Mouse (Mus musculus): Measurements from ENCODE around the gene Map1lc3b.
"Not testable (repeated sequence)": the region's sequence is repeated elsewhere in the genome, so short reads cannot be mapped to it uniquely, and the experiment has no call there.

The Map1lc3b gene

DNA sequence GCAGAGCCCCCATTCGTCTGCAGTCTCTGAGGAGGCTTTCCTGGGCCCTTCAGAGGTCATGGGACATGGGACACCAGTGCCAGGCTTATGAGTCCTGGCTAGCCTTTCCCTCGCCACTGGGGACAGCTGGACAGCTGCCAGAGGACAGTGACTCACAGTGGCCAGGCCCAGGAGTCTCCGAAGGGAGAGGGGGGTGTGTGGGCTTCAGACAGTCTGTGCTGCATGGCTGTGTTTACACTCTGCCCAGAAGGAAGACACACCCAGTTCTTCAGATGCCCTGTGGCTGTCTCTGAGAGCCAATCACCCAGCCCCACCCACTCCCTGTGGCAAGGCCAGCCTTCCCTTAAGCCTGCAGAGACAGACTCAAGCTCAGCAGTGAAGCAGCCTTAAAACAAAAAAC, 16.9 kb upstream of the Map1lc3b start:
- DNase-seq = peak; percentile 70 to 73

DNA sequence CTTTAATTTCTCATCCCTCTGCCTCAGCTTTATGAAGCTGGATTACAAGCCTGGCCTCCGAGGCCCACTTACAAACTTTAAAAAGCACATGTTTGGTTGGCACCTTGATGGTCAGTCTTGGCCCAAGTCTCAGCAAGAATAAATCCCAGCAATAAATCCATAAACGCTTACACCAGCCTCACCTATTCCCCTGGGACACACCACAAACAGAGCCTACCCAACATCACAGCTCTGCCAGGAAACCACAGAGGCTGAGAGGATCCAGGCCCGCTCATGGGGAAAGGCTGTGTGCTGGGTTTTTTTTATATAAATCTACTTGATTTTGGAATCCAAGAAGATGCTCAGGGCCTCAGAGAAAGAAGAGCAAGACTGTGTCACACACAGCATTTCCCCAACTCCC, 14.5 kb upstream of the Map1lc3b start:
- no peak for DNase-seq

DNA sequence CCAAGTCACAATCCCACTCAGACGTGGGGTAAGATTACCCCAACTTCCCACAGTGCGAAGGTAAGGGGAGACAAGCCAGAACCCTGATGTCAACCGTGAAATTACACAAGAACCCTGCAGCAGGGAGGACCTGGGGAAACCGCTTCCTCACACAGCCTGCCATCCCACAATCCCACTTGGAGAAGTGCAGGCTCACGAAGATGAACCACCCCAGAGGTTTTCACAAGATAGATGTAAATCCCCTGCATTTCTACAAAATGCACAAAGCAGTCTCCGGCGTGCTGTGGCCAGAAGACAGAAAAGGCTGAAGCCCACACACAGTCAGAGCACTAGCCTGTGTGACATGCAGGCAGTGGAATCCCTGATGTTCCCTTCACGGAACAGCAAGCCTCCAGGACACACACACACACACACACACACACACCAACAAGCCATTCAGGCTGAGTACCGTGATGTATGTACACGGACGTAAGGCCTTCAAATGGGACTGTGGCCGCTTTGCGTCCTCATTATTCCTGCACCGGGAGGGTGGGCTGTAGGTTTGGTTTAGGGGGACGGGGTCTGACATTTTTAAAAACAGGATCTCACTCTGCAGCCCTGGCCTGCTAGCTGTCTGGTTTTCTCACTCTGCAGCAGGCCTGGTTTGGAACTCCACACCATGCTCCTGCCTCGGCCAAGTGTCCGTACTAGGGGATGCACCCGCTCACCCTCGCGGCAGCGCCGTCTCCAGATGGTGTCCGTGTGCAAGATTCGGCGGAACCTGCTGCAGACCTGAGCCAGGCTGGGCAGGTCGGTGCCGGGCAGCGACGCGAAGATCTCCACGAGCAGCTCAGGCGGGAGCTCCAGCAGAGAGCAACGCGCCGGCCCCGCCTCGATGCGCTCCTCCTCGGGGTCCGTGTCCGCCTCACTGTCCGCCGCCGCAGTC, 12.1 kb upstream of the Map1lc3b start:
- DNase-seq = no peak

DNA sequence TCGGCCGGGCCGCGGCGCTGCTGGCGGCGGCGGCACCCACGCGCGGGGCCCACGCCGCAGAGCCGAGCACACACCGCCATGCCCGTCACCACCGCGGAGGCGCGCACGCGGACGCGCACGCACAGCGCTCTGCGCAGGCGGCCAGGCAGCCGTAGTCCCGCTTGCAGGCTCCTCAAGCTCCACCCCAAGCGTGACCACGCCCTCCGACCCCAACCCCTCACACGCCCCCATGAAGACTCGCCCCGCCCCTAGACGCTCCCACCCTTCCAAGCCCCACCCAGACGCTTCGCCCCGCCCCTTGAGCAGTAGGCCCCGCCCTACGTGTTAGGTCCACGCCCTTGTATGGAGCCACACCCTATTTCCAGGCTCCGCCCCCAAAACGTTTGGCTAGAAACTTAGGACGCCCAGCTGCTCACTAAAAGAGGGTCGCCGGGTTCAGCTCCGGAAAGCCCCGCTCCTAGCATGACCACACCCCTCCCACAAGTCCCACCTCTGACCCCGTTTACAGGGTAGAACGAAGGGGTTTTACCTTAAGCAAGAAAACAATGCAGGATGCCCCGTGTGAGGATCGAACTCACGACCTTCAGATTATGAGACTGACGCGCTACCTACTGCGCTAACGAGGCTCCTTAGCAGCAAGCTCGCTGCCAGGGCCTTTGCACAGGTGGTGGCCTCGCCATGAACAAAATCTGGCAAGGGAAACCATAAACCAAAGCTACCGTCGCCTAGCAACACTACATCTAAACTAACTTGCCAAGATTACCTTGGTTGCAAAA, 11.3 kb upstream of the Map1lc3b start, which contains the start of gene Fbxo31:
Gene Fbxo31 (minus strand): TSS at position 131 of the 776 bp plus-strand sequence.
- DNase-seq = peak; percentile 93 to 94

DNA sequence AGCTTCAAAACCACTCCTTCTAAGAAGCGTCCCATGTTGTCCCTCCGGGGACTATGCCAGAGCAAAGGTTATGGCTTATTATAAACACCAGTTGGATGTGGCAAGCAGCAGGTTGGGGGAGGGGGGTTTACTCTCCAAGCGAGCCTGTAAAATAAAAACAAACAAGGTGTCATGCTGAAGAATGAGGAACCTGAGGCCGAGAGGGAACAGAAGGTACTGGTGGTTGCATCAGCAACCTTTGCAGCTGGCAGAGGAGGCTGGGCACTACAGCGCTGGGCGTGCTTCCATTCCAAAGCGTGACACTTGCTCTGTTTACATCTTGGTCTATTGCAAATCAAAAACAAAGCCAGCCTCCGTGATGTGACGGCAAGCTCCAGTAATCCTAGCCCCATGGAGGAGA, 9.7 kb upstream of the Map1lc3b start:
- no peak for DNase-seq

DNA sequence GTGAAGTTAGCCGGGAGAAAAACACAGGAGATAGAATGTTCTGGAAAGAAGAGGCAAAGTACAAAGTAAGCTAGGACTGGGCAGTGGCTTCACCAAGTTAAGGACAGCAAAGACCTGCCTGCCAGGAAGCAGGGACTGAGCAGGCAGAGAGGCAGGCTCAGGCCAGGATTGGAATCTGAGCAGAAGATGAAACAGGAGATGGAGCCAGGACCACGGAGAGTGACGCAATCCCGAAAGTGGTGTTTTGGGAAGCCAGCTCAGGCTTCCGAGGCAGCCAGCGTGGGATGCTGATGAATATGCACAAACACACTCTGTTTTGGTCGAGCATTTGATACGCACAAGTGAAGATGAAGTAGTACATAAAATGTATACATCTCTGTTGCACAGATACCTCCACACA, 6.5 kb upstream of the Map1lc3b start:
- DNase-seq = no peak

DNA sequence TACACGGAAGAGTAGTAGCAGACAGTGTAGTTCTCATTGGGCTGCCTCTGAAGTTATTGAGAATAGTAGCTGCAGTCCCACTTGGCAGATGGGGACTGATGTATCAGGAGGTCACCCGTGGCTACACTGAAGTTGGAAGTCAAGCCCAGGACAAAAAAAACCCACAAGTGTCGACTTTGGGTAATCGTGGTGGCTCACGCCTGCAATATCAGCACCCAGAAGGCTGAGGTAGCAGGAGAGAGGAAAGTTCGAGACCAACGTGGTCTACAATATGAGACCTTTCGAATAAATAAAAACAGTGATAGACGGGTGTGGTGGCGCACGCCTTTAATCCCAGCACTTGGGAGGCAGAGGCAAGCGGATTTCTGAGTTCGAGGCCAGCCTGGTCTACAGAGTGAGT, 5.4 kb upstream of the Map1lc3b start:
- DNase-seq = no peak

DNA sequence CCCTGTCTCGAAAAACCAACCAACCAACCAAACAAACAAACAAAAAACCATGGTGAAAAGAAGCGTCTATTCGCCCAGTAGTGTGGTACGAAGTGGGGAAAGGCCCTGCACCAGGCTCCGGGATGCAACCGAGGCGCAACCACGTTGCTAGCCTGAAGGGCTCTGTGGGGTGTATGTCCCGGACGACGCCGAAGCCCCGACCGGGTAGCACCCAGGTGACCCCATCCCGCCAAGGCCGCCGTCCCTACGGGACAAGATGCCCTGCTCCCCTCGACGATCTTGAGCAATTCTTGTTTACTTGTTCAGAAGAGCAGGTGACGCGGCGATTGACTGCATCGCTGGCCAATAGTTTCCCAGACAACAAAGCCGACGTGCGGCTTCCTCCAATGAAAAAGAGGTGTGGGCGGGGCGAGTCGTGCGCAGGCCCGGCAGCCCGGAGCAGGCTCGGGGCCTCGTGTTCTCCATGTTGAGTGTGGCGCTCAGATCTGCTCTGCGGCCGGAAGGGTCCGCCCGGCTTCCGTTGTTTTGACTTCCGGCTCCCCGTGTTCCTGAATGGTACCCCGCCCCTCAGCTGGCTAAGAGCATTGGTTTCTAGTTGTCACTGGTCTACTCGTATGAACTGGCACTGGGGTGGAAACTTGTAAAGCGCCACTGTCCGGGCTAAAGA, 4.9 kb upstream of the Map1lc3b start:
- peak; percentile 100 for DNase-seq

DNA sequence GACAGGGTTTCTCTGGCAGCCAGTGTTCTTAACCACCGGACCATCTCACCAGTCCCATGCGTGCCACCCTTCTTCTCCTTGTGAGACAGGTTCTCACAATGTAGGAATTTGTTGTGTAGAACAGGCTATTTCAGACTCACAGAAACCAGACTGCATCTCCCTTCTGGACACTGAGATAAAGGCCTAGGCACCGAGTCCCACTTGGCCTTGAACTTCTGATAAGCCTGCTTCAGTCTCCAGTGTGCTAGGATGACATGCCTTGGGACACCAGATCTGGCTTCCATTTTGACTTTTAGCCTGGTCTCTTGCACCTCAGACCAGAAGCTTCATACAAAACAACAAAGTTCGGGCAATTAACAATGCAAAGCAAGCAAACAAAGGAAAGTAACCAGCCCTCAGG, 1.4 kb upstream of the Map1lc3b start:
- DNase-seq = no peak

DNA sequence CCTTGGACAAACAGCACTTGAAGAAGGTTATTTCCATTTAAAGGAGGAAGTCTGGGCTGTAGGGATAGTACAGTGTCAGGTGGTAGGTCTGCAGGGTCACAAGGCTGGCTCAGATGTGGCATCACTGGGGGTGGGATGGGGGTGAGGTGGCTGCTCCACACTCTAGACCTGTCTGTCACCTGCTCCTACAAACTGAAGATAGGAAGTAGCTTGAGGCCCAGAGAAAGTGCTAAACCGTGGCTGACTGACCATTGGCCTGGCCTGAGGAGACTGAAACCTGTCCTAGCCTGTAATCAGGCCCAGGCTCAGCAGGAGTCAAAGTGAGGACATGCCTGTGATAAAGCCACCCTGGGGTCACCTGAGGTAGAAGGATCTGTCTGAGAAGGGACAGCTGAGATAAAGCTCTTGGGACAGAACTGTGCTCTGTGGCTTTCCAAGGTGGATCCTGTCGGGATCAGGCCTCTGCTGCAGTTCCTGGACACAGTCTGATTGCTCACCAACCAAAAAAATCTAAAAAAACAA, 895 bp upstream of the Map1lc3b start:
- no peak for DNase-seq

DNA sequence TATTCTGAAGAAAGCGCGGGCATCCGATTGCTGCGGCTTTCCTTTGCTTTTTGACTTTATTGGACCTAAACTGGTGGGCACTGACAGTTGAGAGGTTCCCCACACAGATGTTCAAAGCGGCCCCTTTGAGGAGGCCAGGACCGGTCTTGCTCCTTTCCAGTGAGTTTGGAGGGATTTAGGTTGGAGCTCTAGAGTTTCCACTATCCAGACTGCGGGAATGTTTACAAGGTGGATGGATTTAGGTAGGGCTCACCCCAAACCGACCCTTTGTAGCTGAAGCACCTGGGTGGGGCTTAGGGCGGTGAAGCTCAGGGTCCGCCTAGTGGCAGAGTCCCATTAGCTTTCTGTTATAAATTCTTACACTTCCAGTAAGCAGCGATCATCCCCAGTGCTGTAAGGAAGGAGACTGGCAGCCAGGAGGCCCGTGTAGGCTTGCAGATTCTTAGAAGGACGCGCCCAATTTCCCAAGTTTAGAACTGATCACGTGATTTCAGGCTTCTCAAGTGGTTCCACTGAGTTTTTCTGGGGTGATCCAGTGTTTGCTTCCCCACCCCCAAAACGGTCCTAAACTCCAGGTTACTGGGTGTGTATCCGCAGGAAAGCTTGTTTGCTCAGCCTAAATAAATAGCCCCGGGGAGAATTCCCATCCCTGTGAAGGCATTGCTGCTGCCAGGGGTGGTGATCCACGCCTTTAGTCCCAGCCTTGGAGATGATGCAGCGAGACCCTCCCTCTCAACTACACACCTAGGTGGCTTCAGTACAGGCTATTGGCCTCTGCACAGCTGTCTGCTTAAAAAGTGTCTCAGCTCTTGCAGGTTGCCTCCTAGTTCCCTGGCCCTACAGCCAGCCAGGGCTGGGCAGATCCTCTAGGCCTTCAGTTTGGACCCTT, 1.3 kb downstream of the Map1lc3b start:
- DNase-seq = no peak

DNA sequence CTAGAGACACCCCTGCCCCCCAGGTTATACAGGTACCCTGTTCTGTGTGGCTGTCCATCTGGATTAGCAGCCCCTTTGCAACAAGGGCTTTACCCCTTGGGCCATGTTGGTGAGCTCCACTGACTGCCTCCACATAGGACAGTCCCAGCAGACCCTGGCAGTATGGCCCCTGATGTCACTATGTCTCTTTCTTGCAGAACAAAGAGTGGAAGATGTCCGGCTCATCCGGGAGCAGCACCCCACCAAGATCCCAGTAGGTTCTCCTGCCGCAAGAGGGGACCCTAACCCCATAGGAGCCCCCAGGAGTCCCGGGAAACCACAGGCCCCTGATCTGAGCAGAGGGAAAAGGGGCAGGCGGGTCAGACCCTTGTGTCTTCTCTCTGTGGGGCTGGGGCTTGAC, 3.1 kb downstream of the Map1lc3b start:
- DNase-seq = no peak

DNA sequence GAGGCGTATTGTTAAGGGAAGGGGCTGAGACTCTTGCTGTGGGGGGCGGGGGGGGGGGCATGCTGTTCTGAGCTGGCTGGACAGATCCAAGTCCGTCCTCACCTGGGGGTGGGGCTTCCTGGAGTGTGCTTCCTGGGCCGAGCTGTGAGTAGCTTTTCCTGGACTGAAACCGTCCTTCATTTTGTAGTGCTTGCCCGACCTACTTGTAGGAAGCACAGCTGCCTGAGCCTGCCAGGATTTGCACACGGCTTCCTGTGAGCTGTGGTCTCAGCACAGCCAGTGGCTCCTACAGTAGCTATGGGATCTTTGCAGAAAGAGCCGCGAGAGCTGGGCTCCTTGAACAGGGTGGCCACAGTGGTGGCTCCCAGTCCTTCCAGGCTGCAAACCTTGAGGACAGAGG, 3.8 kb downstream of the Map1lc3b start:
- DNase-seq = no peak

DNA sequence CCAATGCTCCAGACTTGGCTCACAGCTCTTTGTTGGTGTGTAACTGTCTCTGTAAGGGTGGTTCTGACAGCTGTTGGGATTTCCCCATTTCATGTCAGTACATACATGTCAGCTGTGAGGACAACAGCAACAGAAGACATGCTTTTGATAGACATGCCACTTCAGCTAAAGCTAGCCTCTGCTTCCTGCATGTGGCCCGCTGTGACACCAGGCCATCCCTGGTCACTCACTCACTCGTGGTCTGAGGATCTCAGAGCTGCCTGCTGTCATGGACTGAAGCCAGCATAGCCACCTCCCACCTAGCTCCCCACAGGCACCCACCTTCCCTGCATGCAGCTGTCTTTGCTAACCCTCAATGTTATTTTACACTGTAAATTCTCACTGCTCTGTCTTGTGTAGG, 7.3 kb downstream of the Map1lc3b start:
- DNase-seq = not testable (repeated sequence)

DNA sequence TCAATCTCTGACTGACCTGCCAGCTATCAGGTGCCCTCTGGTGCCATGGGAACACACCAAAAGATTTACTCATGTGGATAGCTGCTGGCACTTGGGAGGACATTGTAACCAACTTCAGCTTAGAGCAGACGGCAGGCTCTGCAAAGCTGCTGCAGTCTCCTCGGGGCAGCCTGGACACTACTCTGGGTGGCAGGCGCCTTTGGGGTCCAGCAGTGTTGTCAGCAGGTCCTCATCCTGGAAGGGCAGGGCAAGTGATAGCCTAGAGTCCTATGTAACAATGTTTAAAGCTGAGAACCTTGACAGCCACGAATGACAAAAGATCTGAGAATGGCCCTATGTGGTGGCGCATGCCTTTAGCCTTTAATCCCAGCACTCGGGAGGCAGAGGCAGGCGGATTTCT, 8.0 kb downstream of the Map1lc3b start:
- no peak for DNase-seq

DNA sequence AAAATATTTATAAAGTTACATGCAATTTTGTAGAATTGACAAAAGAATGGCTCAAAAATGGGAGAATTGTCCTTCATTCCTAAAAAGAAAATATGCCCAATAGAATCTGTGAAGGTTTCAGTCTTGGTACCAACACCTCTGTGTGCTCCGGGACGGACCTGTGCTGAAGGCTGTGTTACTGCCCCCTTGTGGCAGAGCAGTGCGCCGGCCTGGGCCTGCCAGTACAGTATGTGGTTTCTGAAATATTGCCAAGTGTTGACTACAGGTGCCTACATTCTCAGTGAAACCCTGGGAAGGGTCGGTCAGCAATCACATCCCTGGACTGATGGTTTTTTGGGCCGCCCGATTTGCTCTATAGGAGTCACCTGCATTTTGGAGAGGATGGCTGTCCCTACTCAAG, 8.7 kb downstream of the Map1lc3b start:
- DNase-seq = peak; percentile 90

DNA sequence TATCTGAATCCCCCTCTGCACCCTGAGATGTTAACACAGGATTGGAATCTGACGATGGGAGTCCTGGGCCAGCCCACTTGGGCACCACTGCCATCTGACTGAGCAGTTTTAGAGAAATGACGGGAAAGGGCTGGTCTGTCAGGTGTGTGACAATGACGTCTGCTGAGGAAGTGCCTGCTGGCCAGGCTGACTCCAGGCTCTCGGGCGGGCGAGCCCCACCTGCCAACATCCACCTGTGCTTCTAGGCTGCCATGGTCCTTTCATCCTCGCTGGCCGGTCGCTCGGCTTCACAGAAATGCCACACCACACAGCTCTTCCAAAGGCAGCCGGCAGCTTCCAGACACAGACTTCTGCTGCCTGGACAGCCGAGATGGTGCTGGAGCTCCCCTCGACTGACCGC, 9.7 kb downstream of the Map1lc3b start:
- no peak for DNase-seq

DNA sequence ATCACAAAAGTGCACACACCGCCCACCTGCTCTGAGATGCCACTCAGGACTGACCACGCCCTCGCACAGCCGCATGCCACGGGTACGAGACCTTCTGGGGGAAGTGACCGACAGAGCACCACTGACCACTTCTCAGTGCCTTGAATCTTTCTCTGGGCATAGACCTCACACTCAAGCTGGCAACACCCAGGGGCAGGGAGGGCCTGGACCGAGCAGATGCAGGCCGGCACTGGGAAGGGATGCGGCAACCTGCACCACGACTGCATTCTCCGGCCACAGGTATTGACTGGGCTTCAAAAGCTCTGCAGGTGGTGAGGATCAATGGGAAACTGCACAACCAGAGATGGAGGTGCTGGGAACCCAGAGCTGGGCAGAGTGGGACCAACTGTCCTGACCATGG, 12.2 kb downstream of the Map1lc3b start:
- no peak for DNase-seq

DNA sequence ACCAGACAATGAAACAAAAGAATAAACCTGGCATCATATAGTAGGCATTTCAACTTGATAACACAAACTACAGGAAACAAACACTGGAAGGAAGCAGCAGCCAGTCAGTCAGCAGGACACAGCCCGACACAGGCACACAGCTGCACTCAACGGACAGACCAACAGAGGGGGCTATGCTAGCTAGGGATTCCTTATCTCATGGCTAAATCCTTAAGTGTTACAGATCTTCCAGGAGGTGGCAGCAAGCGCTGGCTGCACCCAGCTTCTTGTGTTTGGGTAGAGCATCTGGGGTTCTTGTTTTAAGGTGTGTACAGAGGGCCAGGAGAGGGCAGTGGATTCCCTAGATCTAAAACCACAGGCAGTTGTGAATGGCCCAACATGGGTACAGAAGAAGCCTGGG, 12.7 kb downstream of the Map1lc3b start:
- peak; percentile 72 to 74 for DNase-seq

DNA sequence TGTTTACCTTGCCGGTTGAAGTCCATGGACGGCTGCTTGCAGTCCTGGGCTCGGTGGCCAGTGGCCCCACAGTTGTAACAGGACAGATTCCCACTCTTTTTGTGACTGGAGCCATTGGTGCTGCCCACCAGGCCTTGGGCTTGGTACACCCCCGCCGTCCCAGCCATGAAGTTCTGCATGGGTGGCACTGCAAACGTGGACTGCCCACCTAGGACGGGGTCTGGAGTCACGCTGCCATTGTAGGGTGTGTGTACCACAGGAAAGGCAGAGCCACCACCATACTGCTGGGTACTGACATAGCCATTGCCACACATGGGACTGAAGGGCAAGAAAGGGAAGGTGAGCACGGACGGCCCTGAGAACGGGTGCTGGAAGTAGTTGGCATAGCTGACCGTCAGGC, 13.6 kb downstream of the Map1lc3b start:
- no peak for DNase-seq

DNA sequence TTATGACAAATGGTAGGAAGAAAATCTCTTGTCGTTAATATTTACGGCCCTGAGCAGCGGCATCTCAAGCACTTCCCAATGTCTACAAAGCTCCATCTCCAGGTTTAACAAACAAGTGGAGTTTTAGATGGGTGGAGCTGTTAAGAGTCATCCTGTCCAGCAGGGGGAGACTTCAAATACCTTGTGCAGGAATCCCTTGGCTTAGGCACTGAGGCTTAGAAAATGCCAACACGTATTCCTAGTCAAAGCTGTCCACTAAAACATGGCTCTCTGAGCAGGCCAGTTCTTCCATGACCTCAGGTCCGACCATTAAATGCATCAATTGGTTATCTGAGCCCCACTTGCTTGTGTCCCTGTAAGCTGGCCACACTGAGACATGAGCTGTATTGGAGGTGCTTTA, 17.5 kb downstream of the Map1lc3b start:
- no peak for DNase-seq

DNA sequence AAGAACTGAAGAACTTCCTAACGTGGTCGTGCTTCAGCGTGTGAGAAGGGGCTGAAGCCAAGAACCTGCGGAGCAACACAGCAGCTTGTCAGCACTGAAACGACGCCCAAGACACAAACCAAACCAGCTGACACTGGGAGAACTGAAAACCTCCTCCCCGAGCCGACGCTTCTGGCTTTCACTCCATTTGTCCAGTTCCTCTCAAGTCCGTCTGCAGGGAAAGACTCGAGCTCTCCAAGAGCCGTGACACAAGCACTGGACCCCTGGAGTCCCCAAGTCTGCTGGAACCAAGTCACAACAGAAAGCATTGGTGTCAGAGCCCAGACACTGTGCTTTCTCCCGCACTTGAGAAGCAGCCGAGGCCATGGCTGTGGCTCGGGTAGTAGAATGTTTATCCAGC, 19.1 kb downstream of the Map1lc3b start:
- no peak for DNase-seq
